Mouse (Mus musculus) embryonic fibroblast, embryonic 13.5 days (primary cell): Measurements from ENCODE around the gene Bcl2l12.

Experiments used
- CTCF ChIP-seq: IDR thresholded peaks from 2 replicates; pipeline ENCODE4 v1.5.1; 2011; ENCODE audit warnings: mild to moderate bottlenecking, control low read depth, low read length, moderate library complexity, borderline replicate concordance; ENCODE audit not compliant: insufficient read depth
- POLR2A ChIP-seq: IDR thresholded peaks from 2 replicates; pipeline ENCODE4 v1.6.1; 2011; ENCODE audit warnings: low read depth, mild to moderate bottlenecking, control low read depth, low read length, moderate library complexity

DNA sequence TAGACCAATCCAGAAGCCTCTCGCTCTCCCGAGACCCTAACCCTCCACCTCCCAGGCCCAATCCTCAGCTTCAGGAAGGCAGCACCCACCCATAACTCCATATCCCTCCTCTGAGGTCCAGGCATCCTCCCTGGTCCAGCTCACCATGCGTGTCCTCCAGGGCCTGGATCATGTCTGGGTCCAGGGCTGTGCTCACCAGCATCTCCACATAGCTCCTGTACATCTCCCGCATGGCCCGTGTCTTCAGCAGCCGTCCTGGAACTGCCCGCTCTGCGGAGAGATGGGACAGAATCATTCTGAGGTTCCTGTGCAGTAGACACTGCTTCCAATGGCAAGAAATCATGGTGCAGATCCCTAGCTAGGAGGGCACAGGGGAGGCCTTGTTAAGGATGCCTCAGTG lies 32.3 kb upstream of the Bcl2l12 start:
- TF ChIP-seq CTCF = no peak
- TF ChIP-seq POLR2A = no peak
